Mouse (Mus musculus): ENCODE results near the gene Slc51a.
"Not testable (repeated sequence)": the region's sequence is repeated elsewhere in the genome, so short reads cannot be mapped to it uniquely, and the experiment has no call there.

Gene Slc51a

DNA sequence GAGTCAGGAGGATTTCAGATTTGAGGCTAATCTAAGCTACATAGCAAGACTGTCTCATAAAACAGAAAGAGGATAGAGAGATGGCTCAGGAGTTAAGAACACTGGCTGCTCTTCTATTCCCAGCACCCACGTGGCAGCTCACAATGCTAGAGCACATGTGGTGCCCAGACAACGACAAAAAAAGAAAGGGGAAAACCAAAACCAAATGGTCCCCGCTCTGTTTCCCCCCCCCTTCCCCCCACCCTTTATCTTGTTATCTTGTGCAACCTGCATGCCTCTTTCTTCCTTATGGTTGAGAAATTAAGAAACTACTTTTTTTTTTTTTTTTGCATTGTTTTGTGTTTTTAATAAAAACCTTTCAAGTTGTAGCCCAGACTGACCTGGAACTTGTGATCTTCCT lies 19.2 kb downstream of the Slc51a start:
- no peak for DNase-seq (ENCODE audit: low read depth, low spot score)

DNA sequence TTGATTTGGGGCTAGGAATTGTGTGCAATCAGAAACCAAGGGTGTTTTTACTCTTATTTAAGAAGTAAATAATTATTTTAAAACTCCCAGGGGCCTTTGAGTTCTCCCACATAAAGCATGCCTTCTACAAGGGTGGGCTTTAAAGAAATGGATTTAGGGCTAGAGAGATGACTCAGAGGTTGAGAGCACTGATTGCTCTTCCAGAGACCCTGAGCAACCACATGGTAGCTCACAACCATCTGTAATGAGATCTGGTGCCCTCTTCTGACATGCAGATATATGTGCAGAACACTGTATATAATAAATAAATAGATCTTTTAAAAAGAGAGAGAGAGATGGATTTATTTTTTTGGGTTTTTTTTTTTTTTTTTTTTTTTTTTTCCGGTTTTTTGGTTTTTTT lies 22.8 kb downstream of the Slc51a start:
- DNase-seq (ENCODE audit: low read depth, low spot score): no peak

DNA sequence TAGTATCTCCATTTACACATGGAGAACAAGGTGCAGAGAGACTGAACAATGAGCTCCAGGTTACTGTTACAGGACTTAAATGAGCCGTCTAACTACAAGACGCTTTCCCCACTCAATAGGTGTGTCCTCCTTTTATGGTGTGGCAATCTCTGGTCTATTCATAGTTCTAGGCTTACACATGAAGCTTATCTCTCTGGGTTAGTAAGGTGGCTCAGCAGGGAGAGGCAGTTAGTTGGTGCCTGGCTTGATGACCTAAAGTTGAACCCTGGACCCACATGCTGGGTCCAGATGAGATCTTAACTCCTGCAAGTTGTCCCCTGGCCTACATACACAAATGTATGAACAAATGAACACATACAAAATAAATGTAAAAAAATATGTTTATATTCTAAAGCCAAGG lies 24.3 kb downstream of the Slc51a start:
- no peak for DNase-seq (ENCODE audit: low read depth, low spot score)

DNA sequence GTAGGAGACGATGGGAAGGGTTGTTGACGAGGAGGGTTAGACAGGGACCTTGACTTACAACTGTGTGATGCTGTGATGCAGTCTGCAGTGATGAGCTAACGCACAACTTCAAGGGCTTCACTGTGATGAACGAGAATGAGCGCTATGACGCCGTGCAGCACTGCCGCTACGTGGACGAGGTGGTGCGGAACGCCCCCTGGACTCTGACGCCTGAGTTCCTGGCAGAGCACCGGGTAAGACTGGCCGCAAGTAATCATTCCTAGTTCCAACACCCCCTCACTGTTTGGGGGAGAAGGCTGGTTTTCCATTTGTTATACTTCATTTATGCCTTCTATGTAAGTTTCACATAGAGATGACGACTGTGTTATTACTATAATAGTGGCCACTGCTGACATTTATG lies 24.7 kb downstream of the Slc51a start:
- no peak for DNase-seq (ENCODE audit: low read depth, low spot score)

DNA sequence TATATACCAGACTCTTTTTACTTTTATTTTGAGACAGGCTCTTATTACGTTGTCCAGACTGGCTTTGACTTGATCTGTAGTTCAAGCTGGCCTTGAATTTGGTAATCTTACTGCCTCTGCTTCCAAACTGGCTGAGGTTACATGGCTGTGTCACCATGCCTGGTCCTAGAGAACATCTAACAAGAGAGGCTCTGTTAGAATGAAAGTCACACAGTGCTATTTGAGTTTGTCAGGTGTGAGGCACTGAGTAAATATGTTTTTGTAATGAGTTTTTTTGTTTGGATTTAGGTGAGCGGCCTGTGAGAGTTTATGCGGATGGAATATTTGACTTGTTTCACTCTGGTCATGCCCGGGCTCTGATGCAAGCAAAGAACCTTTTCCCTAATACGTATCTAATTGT lies 26.0 kb downstream of the Slc51a start:
- DNase-seq (ENCODE audit: low read depth, low spot score): no peak

DNA sequence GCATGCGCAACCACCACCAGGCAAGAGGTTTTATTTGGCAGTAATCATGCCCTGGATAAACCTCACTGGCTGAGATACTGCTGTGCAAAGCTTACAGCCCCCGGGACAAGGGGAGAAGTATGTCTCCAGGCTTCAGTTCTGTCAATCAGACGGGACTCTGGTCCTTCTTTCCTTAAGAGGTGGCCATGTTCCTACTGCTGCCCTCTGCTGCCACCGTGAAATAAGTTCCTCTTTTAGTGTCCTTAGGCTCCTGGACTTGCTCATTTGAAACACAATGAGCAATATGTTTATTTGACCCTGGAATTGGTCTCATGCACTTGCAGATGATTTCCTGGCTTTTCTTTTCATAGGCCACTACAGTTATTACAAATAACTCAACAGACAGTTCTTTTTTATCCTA lies 27.2 kb downstream of the Slc51a start:
- DNase-seq (ENCODE audit: low read depth, low spot score): no peak

DNA sequence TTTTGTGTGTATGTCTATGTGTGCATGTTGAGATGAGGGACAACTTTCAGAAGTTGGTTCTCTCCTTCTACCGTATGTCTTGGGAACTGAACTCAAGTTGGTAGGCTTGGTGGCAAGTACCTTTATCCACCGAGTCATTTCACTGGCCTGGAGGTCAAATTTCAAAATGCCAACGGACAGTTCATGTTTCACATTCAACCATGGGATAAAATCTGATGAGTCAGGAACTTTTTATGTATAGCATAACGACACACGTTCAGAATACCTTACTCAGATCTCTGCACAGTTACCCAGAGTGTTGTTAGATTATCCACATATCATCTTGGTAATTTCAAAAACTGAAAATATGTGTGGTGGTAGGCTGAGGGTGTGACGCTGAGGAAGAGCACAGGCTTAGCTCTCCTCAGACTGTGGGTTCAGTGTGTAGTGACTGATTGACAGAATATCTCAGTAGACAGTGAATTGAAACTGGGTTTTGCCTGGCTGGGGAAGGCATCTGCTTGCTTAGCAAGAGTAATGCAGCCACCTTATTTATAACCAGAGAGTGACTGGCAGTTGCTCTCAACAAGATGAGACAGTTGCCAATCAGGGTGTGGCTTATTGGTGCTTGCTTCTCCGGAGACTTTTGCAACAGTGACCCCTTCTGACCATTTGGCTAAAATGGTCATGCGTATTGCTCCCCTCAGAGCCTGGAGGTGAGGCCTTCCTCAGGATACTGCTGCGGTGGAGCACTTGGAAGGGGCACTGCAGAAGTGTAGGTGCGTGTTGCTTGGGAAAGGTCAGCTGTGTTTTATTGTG lies 29.9 kb downstream of the Slc51a start:
- DNase-seq (ENCODE audit: low read depth, low spot score): peak; percentile 37

DNA sequence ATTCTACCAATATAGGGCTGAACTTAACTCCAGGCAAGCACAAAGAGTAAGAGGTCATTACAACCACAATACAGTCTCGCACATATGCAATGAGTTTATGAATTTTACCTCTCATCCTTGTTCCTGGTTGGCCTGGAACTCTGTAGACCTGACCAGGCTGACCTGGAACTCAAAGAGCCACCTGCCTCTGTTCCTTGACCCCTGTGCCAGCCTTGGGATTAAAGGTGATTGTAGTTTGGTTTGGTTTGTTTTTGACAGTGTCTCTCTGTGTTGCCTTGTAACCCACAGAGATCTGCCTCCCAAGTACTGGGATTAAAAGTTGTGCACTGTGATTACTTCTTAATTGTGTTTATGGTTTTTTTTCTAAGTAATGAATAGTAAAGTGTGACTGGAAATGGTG lies 30.9 kb downstream of the Slc51a start:
- no peak for DNase-seq (ENCODE audit: low read depth, low spot score)

DNA sequence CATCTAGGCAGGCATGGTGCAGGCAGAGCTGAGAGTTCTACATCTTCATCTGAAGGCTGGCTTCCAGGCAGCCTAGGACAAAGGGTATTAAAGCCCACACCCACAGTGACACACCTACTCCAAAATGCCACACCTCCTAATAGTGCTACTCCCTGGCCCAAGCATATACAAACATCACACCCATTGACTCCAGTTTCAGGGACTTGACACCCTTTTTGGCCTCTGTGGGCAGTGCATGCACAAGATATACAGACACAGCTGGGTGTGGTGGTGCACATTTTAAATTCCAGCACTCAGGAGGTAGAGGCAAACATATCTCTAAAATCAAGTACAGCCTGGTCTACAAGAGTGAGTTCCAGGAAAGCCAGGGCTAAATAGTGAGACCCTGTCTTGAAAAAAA lies 31.6 kb downstream of the Slc51a start:
- DNase-seq (ENCODE audit: low read depth, low spot score): no peak

DNA sequence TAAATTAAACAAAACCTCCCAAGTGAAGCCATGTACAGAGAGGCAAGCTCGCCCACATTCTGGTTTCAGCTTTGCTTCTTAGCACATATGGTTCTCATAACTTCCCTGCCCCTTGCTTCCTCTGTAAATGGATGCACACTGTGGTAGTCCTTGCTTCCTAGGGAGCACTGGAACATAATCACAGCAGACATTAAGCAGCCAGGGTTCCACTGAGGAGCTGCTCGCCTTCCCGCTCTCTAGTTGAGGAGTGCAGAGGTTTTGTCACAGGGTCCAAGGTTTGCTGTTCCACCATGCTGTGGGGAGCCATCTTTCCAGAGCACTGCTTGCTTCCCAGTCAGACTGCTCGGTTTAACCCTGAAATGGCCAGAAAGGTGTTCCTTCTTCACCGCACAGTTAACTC lies 33.0 kb downstream of the Slc51a start:
- no peak for DNase-seq (ENCODE audit: low read depth, low spot score)

DNA sequence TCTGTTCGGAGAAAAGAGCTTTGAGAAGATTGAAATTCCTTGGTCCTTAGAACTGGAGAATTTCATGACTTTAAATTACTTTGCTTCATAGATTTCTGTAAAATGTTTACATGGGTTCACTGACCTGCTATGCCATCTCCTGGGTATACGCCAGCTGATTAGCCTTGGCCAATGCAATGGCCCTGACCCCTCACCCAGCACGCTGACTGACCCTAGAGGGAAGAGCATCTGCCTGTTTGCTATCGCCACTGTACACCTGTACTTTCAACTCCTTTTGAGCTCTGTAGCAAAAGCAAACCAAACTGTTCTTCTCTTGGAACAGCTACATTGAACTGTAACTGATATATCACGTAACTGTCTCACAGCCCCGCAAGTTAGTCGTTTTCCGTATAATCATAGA lies 34.6 kb downstream of the Slc51a start:
- DNase-seq (ENCODE audit: low read depth, low spot score): no peak

DNA sequence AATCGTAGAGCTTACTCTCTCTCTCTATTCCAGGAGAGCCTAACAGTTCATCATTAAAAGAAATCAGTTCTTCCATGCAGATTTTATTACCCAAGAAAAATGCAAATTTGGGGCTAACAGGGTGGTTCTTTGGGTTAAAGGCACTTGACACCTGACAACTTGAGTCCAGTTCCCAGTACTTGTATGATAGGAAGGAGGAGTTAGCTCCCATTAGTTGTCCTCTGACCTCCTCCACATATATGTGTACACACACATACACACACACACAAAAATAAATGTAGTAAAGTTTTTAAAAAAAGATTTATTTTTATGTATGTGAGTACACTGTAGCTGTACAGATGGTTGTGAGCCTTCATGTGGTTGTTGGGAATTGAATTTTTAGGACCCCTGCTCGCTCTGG lies 37.5 kb downstream of the Slc51a start:
- DNase-seq (ENCODE audit: low read depth, low spot score): no peak

DNA sequence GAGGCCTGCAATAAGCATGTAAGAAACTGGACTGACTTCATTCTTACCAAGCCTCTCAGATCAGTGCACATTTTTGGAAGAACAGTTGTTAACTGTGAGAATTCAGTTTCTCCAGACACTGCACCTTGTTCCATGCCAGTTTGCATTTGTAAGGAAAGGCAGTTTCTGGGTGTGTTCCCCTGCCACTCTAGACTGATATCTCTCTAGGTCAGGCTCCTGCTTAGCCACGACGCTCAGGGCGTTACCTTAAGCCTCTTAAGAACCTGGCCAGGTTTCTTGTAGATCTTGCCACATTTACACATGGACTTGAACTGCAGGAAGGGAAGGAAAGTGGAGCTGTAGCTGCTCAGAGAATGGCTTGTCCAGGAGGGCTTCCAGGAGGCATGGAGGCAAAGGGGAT lies 38.0 kb downstream of the Slc51a start:
- no peak for DNase-seq (ENCODE audit: low read depth, low spot score)

DNA sequence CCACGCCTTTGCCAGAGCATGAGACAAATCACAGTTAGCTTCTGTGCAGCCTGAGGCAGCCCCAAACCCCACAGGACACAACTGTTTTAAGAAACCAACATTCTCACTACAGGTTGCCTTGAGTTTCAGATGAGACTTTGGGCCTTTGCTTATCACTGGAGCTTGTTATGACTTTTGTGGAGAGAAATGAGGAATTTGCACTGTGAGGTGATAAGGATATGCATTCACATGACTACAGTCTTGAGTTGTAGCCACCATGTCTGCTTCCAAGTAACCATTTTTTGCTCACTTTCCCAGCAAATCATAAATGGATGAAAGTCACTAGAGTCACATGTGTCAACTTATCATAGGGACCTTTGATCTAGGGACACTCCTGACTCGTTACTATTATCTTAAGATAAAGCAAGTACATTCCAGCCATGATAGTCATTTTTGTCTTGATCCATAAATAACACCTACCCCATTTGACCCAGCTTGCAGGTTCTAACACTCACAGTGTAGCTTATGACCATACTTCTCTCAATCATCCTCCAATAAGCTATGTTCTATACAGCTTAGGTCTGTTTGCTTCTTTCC lies 41.0 kb downstream of the Slc51a start:
- DNase-seq (ENCODE audit: low read depth, low spot score): no peak

DNA sequence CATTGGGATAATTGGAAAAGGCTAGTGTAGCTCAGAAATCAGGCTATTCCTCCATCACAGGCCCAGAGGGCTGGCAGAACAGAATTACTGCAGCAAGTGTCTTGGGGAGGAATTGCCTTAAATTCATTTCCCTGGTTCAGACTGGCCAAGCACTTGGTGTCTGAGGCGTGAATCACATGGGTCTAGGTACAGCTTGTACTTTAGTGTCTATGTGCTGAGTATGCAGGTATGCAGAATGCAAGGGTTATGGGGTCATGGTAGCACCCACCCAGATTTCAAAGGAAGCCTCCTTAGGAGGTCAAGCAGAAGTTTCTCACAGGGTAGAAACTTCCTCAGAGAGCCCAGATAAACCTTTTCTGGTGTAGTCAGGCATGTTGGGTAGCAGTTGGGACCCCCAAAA lies 42.1 kb downstream of the Slc51a start:
- DNase-seq (ENCODE audit: low read depth, low spot score): no peak

DNA sequence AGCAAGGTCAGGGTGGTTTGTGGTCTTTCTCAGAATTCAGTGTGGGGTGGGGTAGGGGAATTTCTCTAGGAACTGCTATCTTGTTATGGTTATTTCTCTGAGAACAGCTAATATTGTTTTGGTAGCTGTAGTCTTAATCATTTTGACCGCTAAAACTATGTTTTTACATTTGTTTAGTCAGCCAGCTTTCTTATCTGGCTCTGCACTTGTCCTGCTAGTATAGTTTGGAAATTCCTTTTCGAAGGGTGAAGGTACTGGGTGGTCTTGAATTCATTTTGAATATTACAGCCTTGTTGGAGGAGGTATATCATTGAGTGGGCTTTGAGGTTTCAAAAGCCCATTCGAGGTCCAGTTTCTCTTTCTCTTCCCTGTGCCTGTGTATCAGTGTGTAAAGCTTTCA lies 43.1 kb downstream of the Slc51a start:
- DNase-seq (ENCODE audit: low read depth, low spot score): not testable (repeated sequence)

DNA sequence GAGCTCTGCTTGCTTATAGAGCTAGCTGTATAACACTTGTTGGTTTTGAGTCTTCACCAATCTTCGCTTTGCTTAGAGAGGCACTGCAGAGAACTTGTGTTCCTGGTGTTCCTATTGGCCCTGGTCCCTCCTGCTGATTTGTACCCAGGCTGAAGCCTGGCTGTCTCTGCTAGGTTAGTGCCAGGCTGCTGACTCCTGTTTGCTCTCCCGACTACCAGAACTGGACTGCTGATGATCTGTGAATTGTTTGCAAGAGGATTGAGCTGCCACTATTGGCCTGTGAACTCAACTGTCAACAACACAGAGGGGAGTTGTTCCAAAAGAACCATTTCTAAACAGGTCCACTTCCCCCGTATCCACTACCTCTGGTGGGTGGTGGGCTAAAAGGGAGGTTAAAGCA lies 46.2 kb downstream of the Slc51a start:
- DNase-seq (ENCODE audit: low read depth, low spot score): no peak

DNA sequence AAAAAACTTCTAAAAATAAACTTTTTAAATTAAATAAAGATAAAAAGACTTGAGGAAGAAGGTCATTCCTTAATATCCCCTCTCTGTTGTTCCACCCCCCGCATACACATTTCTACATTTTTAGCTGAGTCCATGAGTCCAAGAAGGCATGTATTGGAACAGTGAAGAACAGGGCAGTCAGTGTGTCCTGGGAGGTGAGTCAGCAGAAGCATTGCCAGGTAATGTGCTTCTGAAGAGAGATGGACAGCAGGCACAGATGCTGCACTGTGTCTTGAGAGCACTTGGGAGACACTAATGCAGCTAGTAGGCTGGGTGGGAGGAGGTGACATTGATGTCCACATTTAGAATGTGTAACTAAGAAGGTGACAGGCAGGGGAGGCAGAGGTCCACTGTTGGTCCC lies 50.4 kb downstream of the Slc51a start:
- no peak for DNase-seq (ENCODE audit: low read depth, low spot score)

DNA sequence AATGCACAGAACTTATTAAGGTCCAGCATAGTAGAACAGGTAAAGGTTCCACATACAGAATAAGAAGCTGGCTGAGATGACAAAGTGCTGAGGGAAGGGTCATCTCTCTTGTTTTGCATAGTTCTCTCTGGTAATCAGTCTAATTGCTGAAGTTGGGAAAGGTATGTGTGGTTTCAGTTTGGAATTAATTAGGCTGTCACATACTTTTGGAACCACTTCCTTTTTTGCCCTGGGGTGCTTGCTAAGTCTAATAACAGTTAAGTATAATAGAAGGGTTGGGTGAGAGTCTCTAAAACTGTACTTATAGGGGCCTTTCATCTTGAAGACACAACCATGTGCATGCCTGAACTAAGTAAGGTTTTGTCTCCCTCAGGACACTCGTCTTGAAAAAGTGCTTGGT lies 51.0 kb downstream of the Slc51a start:
- no peak for DNase-seq (ENCODE audit: low read depth, low spot score)

DNA sequence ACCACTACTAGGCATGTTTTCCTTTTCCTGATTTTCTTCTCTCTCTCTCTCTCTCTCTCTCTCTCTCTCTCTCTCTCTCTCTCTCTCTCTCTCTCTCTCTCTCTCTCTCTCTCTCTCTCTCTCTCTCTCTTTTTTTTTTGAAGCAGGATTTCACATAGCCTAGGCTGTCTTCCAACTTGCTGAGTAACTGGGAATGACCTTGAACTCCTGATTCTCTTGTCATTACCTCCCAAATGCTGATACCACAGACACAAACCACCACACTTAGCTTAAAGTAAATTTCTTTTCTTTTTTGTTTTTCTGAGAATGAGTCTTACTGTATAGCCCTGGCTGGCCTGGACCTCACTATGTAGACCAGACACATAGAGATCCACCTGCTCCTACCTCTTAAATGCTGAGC lies 53.0 kb downstream of the Slc51a start:
- no peak for DNase-seq (ENCODE audit: low read depth, low spot score)

DNA sequence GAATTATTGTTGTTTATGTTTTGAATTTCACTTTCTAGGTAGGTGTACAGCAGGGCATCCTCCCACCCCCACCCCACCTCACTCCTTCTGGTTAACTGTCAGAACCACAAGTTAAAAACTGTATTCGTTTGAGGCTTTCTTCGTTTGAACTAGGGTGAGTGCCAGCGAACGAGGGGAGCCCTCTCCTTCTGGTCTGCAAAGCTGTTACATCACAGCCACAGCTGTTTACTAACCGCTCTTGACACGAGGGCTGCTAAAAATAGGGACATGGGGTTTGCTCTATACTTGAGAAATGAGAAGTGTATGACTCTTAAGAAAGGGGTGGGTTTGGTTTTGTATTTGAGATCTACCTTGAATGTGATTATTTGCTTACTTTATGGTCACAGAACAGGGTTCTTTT lies 53.6 kb downstream of the Slc51a start:
- DNase-seq (ENCODE audit: low read depth, low spot score): no peak

DNA sequence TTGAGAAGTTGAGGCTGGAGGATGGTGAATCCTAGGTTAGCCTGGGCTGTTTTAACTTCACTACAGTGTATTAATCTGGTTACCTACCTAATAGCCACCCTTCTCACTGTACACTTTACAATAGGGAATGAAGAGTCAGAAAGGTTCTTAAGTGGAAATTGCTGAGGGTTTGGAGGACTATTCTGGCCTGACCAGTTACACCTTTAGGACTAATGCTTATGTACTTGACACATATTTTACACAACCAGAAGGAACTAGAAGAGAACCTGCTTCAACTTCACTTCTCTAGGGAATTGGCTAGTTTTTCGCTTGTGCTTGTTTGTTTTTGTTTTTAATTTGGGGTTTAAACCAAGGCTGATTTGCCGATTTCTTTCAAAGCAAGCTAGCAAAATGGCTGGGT lies 54.5 kb downstream of the Slc51a start:
- no peak for DNase-seq (ENCODE audit: low read depth, low spot score)

DNA sequence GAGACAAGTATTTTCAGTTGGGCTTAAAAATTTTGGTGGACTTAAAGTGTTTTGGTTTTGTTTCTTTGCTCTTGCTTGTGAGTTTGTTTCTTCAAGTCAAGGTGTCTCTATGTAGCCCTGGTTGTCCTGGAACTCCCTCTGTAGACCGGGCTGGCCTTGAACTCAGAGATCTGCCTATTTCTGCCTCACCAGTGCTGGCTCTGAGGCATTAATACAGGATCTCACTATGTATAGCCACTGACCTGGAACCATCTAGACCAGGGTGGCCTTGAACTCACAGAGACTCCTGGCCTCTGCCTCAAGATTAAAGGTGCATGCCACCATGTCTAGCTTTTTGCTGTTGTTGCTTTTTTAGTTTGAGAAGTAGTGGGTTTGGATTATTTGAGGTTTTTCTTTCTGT lies 55.8 kb downstream of the Slc51a start:
- no peak for DNase-seq (ENCODE audit: low read depth, low spot score)

Data from retina, adult 2 months (tissue).